Mouse (Mus musculus) hindbrain, postnatal 0 days (tissue): Measurements from ENCODE around the gene Epm2aip1. TPM values are rescaled to one million over a fixed set of nuclear protein-coding genes. Genes with fewer than 3 reads are reported as not detected.

Experiments
- ATAC-seq: fragments of 200-750 bp; cut with Nextera tagmentation; 2 replicates; pipeline ENCODE4 v1.8.0; 2017; ENCODE audit warnings: mild to moderate bottlenecking, moderate TSS enrichment, moderate library complexity
- DNase-seq: peaks from one replicate; pipeline ENCODE4 v3.0.0-alpha.2; 2015; ENCODE audit warnings: low spot score
- H3K27ac ChIP-seq: fragments of 300-500 bp; sonication (generic); 2 replicates; pipeline ENCODE4 v1.5.1; 2014; ENCODE audit warnings: mild to moderate bottlenecking
- H3K27me3 ChIP-seq: fragments of 300-500 bp; sonication (generic); 2 replicates; pipeline ENCODE4 v1.6.1; 2014; ENCODE audit warnings: low read length, mixed read lengths; ENCODE audit not compliant: insufficient read depth
- H3K36me3 ChIP-seq: fragments of 300-500 bp; sonication (generic); 2 replicates; pipeline ENCODE4 v1.6.1; 2014; ENCODE audit warnings: low read length, mixed read lengths; ENCODE audit not compliant: insufficient read depth
- H3K4me1 ChIP-seq: fragments of 300-500 bp; sonication (generic); 2 replicates; pipeline ENCODE4 v1.6.1; 2014; ENCODE audit warnings: antibody characterized with exemption, low read length, mixed read lengths; ENCODE audit not compliant: insufficient read depth
- H3K4me2 ChIP-seq: fragments of 300-500 bp; sonication (generic); 2 replicates; pipeline ENCODE4 v1.6.1; 2014; ENCODE audit warnings: low read depth, mild to moderate bottlenecking, low read length, moderate library complexity, mixed read lengths
- H3K4me3 ChIP-seq: fragments of 300-500 bp; sonication (generic); 2 replicates; pipeline ENCODE4 v1.5.1; 2014; ENCODE audit warnings: low read length
- H3K9ac ChIP-seq: fragments of 300-500 bp; sonication (generic); replicated peaks from 2 replicates; pipeline ENCODE4 v1.6.1; 2014; ENCODE audit warnings: mild to moderate bottlenecking, low read length, moderate library complexity, mixed read lengths
- H3K9me3 ChIP-seq: fragments of 300-500 bp; sonication (generic); 2 replicates; pipeline ENCODE4 v1.6.1; 2016; ENCODE audit warnings: low read length, mixed read lengths
- CTCF ChIP-seq: IDR thresholded peaks from 2 replicates; pipeline ENCODE4 v1.5.1; 2016; ENCODE audit warnings: antibody characterized with exemption, control low read depth, low read depth
- WGBS: fragments of 180-500 bp; shearing (Covaris S2); extraction: QIAGEN DNeasy Blood & Tissue Kit; methylation state at CpG from one replicate; pipeline ENCODE4 v1.1.7; 2014; 5-methylcytosine and 5-hydroxymethylcytosine counted together
- polyA plus RNA-seq: library from polyadenylated mRNA; unstranded; fragments of >200 nt; fragmentation: Nextera tagmentation; extraction: Ambion mirVana; gene quantifications from 2 replicates; pipeline ENCODE4 v1.2.1, GENCODE M21; 2015
- total RNA-seq: library from RNA; depleted of rRNA; stranded (reverse); fragments of >200 nt; gene quantifications from 2 replicates; pipeline ENCODE4 v1.2.3, GENCODE M21; 2014

The Epm2aip1 gene
- total and polyA plus RNA-seq, 2 experiments from 2014 or later: 36.0 to 81.4 TPM

DNA sequence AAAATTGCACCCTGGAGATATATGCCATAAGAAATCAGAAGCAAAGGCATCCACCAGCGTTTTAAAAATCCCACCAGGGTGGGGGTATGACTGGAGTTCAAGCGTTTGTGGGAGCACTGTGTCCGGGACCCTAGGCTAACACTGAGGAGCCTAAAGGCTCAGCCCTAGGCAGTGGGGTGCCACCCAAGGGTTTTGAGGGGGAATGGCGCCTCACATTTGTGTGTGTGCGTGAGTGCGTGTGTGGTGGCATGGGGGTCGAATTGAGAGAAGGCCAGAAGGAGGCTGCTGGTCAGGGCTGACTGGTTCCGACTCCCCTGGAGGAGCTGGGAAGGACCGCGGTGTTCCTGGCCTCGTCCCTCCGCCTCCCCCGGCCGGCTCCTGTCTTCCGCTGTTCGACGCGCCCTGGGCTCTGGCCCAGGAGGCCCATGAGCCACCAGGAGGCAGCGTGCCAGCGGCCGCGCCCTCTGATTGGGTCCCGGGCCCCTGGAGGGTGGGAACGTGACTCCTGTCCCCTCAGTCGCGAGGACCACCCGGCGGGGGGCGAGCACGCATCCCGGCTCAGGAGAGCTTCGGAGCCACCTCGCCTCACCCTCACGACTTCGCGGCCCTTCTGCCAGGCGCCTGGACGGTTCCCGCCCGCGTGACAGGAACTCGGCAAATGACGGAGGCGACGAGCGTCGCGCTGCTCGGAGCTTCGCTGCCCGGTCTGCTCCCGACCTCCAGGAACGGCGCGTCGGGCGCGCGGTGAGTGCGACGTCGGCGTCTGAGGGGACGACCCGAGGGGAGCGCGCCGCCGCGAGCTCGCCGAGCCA lies 39.5 kb downstream of the Epm2aip1 start, which contains the start of gene Trank1:
Gene Trank1, plus strand, starts transcription at position 709 of the 812 bp plus-strand sequence.
- ATAC-seq (peak; percentile 78), DNase-seq (peak; percentile 76)
- 8% methylated on average over 66 of the region's 72 CpGs for WGBS
- Histone ChIP-seq H3K36me3 (no peaks in the 10 kb centered on the region), H3K27ac (peak within 1 kb of the TSS; percentile 84), H3K4me1 (no peaks in the 10 kb centered on the region), H3K9ac (peak within 1 kb of the TSS; percentile 73), H3K27me3 (peaks cover 6% of the 10 kb centered on the region; the same call in 1 of the 2 replicates), H3K4me3 (peak within 1 kb of the TSS; percentile 64), H3K9me3 (no peaks in the 10 kb centered on the region), H3K4me2 (peak within 1 kb of the TSS; percentile 78)
- no peak for TF ChIP-seq CTCF

DNA sequence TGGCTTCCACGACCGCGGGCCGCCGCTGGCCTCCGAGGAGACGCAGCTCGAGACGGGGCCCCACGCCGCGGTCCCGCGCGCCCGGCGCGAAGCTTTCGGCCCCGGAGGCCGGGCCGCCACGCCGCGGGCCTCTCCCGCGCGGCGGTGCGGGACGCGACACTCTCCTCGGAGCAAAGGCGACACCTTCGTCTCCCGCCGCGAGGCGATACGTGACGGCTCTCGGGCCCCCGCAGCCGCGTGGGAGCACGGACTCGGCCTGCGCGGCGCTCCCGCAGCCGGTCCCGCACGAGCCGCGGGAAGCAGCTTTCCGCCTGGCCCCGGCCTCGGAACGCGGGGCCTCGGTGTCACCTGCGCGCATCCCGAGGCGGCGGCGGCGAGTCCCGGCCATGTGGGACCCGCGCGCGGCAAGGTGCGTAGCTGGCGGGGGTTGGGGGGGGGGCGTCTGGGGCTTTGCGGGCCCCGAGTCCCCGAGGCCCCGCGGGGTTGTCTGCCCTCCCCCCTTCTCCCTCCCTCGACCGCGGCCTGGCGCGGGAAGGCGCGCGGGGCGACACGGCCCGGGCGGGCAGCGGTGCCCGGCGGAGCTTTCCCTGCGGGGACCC lies 40.2 kb downstream of the Epm2aip1 start:
- no peaks in the 10 kb centered on the region for H3K36me3 ChIP-seq
- WGBS: 4% methylated on average over 60 of the region's 98 CpGs
- H3K27ac ChIP-seq: peak overlapping the region; percentile 84
- peaks cover 6% of the 10 kb centered on the region; the same call in 1 of the 2 replicates for H3K27me3 ChIP-seq
- H3K4me2 ChIP-seq: peak overlapping the region; percentile 78
- no peaks in the 10 kb centered on the region for H3K4me1 ChIP-seq
- DNase-seq: peak; percentile 32
- ATAC-seq: peak; percentile 56
- TF ChIP-seq CTCF: no peak
- peak overlapping the region; percentile 64 for H3K4me3 ChIP-seq
- H3K9me3 ChIP-seq: no peaks in the 10 kb centered on the region
- peak overlapping the region; percentile 73 for H3K9ac ChIP-seq

DNA sequence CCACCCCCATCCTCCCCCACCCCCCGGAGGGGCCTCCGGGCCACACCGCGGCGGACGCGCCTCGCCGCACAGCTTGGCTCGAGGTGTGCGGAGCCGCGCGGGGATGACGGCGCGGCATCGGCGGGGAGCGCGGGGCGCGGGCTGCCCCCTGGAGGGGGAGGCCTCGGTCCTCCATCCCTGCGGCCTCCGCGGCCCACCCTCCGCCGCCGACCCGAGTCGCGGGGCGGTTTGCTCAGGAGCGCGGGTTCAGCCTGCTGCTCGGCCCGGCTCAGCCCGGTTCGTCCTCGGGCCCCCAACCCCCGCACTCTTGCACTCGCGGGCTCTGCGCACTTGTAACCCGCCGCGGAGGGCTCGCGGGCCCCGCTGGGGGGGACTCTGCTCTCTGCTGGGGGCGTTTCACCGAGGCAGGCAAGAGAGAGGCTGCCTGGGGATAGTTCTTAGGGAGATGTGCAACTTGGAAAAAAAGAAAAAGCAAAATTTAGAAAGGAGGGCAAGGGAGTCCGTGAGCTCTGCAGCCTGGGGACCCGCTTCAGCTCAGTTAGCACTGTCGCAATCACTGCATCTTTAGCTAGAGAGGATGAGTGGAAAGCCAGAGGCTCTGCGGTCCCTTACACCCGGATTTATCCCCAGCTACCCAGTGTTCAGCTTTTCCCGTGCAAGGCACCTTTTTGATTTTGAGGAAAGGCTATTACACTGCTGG lies 40.9 kb downstream of the Epm2aip1 start:
- Histone ChIP-seq H3K4me2 (peak overlapping the region; percentile 78), H3K9ac (peak overlapping the region; percentile 73), H3K4me3 (peak overlapping the region; percentile 64), H3K27ac (peak overlapping the region; percentile 84), H3K4me1 (no peaks in the 10 kb centered on the region), H3K36me3 (no peaks in the 10 kb centered on the region), H3K9me3 (no peaks in the 10 kb centered on the region), H3K27me3 (peaks cover 6% of the 10 kb centered on the region; the same call in 1 of the 2 replicates)
- ATAC-seq (peak; percentile 65), DNase-seq (peak; percentile 36)
- under 1% methylated on average over 48 of the region's 59 CpGs for WGBS
- no peak for TF ChIP-seq CTCF

DNA sequence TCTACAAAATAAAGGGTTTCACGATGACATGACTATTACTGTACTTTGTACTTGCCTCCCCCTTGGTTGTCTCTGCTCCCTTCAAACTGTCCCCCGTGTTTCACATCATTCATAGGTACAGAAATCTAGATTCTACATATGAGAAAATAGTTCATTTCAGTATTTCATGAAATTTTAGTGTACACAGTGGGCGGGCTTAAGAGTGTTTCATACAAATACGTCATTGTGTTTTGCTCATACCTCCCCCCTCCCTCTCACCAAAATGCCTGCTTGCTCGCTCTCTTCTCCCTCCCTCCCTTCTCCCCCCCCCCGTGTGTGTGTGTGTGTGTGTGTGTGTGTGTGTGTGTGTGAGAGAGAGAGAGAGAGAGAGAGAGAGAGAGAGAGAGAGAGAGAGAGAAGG lies 41.6 kb downstream of the Epm2aip1 start:
- H3K4me3 ChIP-seq: peak overlapping the region; percentile 64
- DNase-seq (peak; percentile 45), ATAC-seq (0 out of 2 replicates have a peak, but pooled peaks have one; percentile 34)
- 0 out of 2 replicates have a peak overlapping the region, but pooled peaks have one; percentile 84 for H3K27ac ChIP-seq
- 15% methylated on average over 5 of the region's 6 CpGs for WGBS
- peaks cover 6% of the 10 kb centered on the region; the same call in 1 of the 2 replicates for H3K27me3 ChIP-seq
- no peaks in the 10 kb centered on the region for H3K36me3 ChIP-seq
- H3K4me2 ChIP-seq: peak overlapping the region; percentile 78
- H3K9ac ChIP-seq: peak overlapping the region; percentile 73
- no peaks in the 10 kb centered on the region for H3K9me3 ChIP-seq
- H3K4me1 ChIP-seq: no peaks in the 10 kb centered on the region
- TF ChIP-seq CTCF: no peak

- Histone ChIP-seq H3K36me3 (no peaks in the 10 kb centered on the region), H3K4me3 (peak overlapping the region; percentile 11; the same call in 1 of the 2 replicates), H3K27ac (no peak overlapping the region), H3K9me3 (no peaks in the 10 kb centered on the region), H3K27me3 (peaks cover 6% of the 10 kb centered on the region; the same call in 1 of the 2 replicates), H3K4me2 (peak overlapping the region; percentile 78), H3K9ac (no peak overlapping the region), H3K4me1 (no peaks in the 10 kb centered on the region)
- no peak for DNase-seq
- TF ChIP-seq CTCF: no peak
- WGBS: 14% methylated on average over 5 of the region's 5 CpGs
- no peak for ATAC-seq
Observed at GRCm38 (mm10) chr9:111313793-111314192, 42.1 kb downstream of the Epm2aip1 start.

GRCm38 (mm10) chr9:111314219-111314618 lies 42.5 kb downstream of the Epm2aip1 start:
- 0 out of 2 replicates have a peak overlapping the region, but pooled peaks have one; percentile 11 for H3K4me3 ChIP-seq
- 40% methylated on average over 5 of the region's 5 CpGs for WGBS
- peak; percentile 77 for DNase-seq
- H3K27me3 ChIP-seq: peaks cover 6% of the 10 kb centered on the region; the same call in 1 of the 2 replicates
- no peak overlapping the region for H3K27ac ChIP-seq
- peak; percentile 83 for TF ChIP-seq CTCF
- no peaks in the 10 kb centered on the region for H3K36me3 ChIP-seq
- H3K4me2 ChIP-seq: no peak overlapping the region
- H3K4me1 ChIP-seq: no peaks in the 10 kb centered on the region
- ATAC-seq: no peak
- no peak overlapping the region for H3K9ac ChIP-seq
- no peaks in the 10 kb centered on the region for H3K9me3 ChIP-seq
